Mouse (Mus musculus): ENCODE data around the gene Pusl1. TPM values are rescaled to one million over a fixed set of nuclear protein-coding genes. Genes with fewer than 3 reads are reported as not detected.

The Pusl1 gene
- polyA plus RNA-seq, 1 experiment from 2014 or later = 45.7 TPM

DNA sequence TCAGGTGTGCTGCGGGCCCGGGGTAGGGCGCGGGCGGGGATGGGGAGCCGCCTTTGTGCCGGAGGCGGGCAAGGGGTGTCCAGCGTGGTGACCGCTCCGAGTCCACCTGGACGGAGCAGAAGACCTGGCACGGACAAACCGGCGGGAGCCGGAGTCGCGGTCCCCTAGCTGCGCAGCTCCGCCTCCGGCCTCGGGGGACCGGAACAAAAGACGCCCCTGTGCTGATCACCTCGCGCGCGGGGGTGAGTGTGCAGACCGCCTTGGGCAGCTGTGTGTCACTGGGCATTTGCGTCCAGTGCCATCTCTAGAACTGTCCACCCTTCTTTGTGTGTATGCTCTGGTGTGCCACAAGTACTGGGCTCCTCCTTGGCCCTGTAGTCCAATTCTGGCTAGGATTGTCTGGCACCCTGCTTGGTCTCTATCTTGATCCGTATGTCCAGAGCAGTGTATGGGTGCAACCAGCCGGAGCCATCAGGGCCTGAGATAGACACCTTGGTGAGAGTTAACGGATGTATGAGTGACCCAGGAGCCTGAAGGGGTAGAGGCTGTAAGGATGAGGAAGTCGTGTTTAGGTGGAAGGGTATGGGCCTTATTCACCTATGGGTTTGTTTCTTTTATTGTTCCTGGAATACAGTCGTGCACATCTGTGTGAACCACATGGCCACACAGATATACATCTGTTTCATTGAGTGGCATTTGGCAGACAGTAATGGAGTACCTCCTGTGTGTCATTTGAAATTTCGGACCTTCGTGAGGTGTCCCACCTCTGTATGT is 1.0 kb upstream of the Pusl1 start:
- H3K9ac ChIP-seq (replicated peaks; ENCODE audit: low read depth, low read length) = peak overlapping the region; percentile 71
- peak overlapping the region; percentile 96 for H3K27ac ChIP-seq (ENCODE audit: low read length)
- H3K27me3 ChIP-seq (ENCODE audit: control insufficient read depth, insufficient read depth, low read length) = no peaks in the 10 kb centered on the region
- H3K4me1 ChIP-seq (ENCODE audit: control insufficient read depth, insufficient read depth, low read length) = peaks cover 31% of the 10 kb centered on the region
- H3K4me2 ChIP-seq (replicated peaks; ENCODE audit: low read depth, low read length) = peak overlapping the region; percentile 91
- H3K4me3 ChIP-seq (ENCODE audit: low read depth, low read length) = peak overlapping the region; percentile 88
- peaks cover 27% of the 10 kb centered on the region for H3K36me3 ChIP-seq (ENCODE audit: control insufficient read depth, insufficient read depth, low read length)
- peak; percentile 12 for ATAC-seq (ENCODE audit: insufficient number of reproducible peaks, insufficient read depth, low FRiP score, low read depth)
- 4% methylated on average over 37 of the region's 37 CpGs for WGBS
- H3K9me3 ChIP-seq (ENCODE audit: control insufficient read depth, low read depth, low read length) = no peaks in the 10 kb centered on the region

DNA sequence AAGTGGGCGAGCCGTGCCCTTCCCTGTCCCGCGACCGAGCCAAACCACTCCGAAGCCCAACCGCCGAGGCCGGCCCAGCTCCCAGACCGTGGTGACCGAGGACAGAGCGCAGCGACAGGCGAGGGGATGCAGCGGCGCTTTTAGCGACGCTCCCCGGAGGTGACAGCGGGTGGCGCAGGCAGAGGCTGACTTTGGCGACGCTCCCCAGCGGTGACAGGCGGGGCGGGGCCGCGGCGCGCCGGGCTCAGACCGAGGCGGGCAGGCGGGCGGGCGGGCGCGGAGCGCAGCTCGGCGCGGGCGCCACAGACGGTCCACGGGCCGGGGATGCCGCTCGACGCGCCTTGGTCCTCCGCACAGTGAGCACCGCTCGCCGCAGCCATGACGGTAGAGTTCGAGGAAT is 436 bp upstream of the Pusl1 start:
- H3K27ac ChIP-seq (ENCODE audit: low read length) = peak overlapping the region; percentile 96
- H3K36me3 ChIP-seq (ENCODE audit: control insufficient read depth, insufficient read depth, low read length) = peaks cover 32% of the 10 kb centered on the region
- peak overlapping the region; percentile 71 for H3K9ac ChIP-seq (replicated peaks; ENCODE audit: low read depth, low read length)
- H3K4me2 ChIP-seq (replicated peaks; ENCODE audit: low read depth, low read length) = peak overlapping the region; percentile 91
- no peaks in the 10 kb centered on the region for H3K9me3 ChIP-seq (ENCODE audit: control insufficient read depth, low read depth, low read length)
- H3K4me3 ChIP-seq (ENCODE audit: low read depth, low read length) = peak overlapping the region; percentile 88
- H3K27me3 ChIP-seq (ENCODE audit: control insufficient read depth, insufficient read depth, low read length) = no peaks in the 10 kb centered on the region
- ATAC-seq (ENCODE audit: insufficient number of reproducible peaks, insufficient read depth, low FRiP score, low read depth) = peak; percentile 89
- peaks cover 31% of the 10 kb centered on the region for H3K4me1 ChIP-seq (ENCODE audit: control insufficient read depth, insufficient read depth, low read length)
- under 1% methylated on average over 27 of the region's 56 CpGs for WGBS

DNA sequence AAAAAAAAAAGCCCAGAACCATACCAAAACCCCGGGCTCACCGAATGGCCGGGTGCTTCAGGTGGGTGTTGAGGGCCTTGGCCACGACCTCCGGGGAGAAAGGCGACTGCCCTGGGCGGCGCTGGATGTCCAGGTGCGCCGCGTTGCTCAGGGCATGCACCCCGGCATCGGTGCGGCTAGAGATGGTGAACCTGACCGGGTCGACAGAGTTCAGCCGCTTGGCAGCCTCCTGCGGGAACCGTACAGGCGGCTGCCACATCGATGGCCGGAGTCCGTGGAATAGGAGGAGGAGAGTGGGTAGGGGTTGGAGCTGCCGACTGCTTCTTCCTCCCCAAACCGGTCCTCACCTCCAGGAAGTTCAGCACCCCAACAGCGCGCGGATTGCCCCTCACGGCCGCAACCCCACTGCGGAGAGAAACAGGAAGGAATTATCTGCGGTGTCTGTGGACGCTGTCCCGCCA is 540 bp downstream of the Pusl1 start:
- WGBS = under 1% methylated on average over 34 of the region's 34 CpGs
- Histone ChIP-seq H3K4me2 (replicated peaks; ENCODE audit: low read depth, low read length) (peak overlapping the region; percentile 91), H3K27ac (ENCODE audit: low read length) (peak overlapping the region; percentile 27; the same call in 1 of the 2 replicates), H3K4me1 (ENCODE audit: control insufficient read depth, insufficient read depth, low read length) (peaks cover 31% of the 10 kb centered on the region), H3K9me3 (ENCODE audit: control insufficient read depth, low read depth, low read length) (no peaks in the 10 kb centered on the region), H3K27me3 (ENCODE audit: control insufficient read depth, insufficient read depth, low read length) (no peaks in the 10 kb centered on the region), H3K9ac (replicated peaks; ENCODE audit: low read depth, low read length) (peak overlapping the region; percentile 71), H3K4me3 (ENCODE audit: low read depth, low read length) (peak overlapping the region; percentile 88), H3K36me3 (ENCODE audit: control insufficient read depth, insufficient read depth, low read length) (peaks cover 38% of the 10 kb centered on the region)
- ATAC-seq (ENCODE audit: insufficient number of reproducible peaks, insufficient read depth, low FRiP score, low read depth) = no peak

GRCm38 (mm10) chr4:155889316-155889715 is 2.3 kb downstream of the Pusl1 start:
- no peak overlapping the region for H3K4me3 ChIP-seq (ENCODE audit: low read depth, low read length)
- 84% methylated on average over 5 of the region's 5 CpGs for WGBS
- H3K27ac ChIP-seq (ENCODE audit: low read length) = no peak overlapping the region
- no peak for ATAC-seq (ENCODE audit: insufficient number of reproducible peaks, insufficient read depth, low FRiP score, low read depth)
- H3K4me2 ChIP-seq (replicated peaks; ENCODE audit: low read depth, low read length) = no peak overlapping the region
- H3K4me1 ChIP-seq (ENCODE audit: control insufficient read depth, insufficient read depth, low read length) = peaks cover 21% of the 10 kb centered on the region
- H3K36me3 ChIP-seq (ENCODE audit: control insufficient read depth, insufficient read depth, low read length) = peaks cover 50% of the 10 kb centered on the region
- no peak overlapping the region for H3K9ac ChIP-seq (replicated peaks; ENCODE audit: low read depth, low read length)
- H3K27me3 ChIP-seq (ENCODE audit: control insufficient read depth, insufficient read depth, low read length) = no peaks in the 10 kb centered on the region
- H3K9me3 ChIP-seq (ENCODE audit: control insufficient read depth, low read depth, low read length) = no peaks in the 10 kb centered on the region

GRCm38 (mm10) chr4:155888181-155888580 is 3.4 kb downstream of the Pusl1 start:
- Histone ChIP-seq H3K27me3 (ENCODE audit: control insufficient read depth, insufficient read depth, low read length) (no peaks in the 10 kb centered on the region), H3K9me3 (ENCODE audit: control insufficient read depth, low read depth, low read length) (no peaks in the 10 kb centered on the region), H3K36me3 (ENCODE audit: control insufficient read depth, insufficient read depth, low read length) (peaks cover 50% of the 10 kb centered on the region), H3K4me1 (ENCODE audit: control insufficient read depth, insufficient read depth, low read length) (peaks cover 11% of the 10 kb centered on the region; the same call in 1 of the 2 replicates), H3K4me3 (ENCODE audit: low read depth, low read length) (no peak overlapping the region), H3K27ac (ENCODE audit: low read length) (no peak overlapping the region), H3K4me2 (replicated peaks; ENCODE audit: low read depth, low read length) (no peak overlapping the region), H3K9ac (replicated peaks; ENCODE audit: low read depth, low read length) (no peak overlapping the region)
- no peak for ATAC-seq (ENCODE audit: insufficient number of reproducible peaks, insufficient read depth, low FRiP score, low read depth)
- WGBS = 95% methylated on average over 9 of the region's 9 CpGs

GRCm38 (mm10) chr4:155887674-155888073 is 3.9 kb downstream of the Pusl1 start:
- Histone ChIP-seq H3K4me2 (replicated peaks; ENCODE audit: low read depth, low read length) (no peak overlapping the region), H3K4me3 (ENCODE audit: low read depth, low read length) (no peak overlapping the region), H3K9ac (replicated peaks; ENCODE audit: low read depth, low read length) (no peak overlapping the region), H3K4me1 (ENCODE audit: control insufficient read depth, insufficient read depth, low read length) (peaks cover 7% of the 10 kb centered on the region; the same call in 1 of the 2 replicates), H3K27ac (ENCODE audit: low read length) (no peak overlapping the region), H3K27me3 (ENCODE audit: control insufficient read depth, insufficient read depth, low read length) (no peaks in the 10 kb centered on the region), H3K36me3 (ENCODE audit: control insufficient read depth, insufficient read depth, low read length) (peaks cover 50% of the 10 kb centered on the region), H3K9me3 (ENCODE audit: control insufficient read depth, low read depth, low read length) (no peaks in the 10 kb centered on the region)
- WGBS = 81% methylated on average over 10 of the region's 10 CpGs
- ATAC-seq (ENCODE audit: insufficient number of reproducible peaks, insufficient read depth, low FRiP score, low read depth) = no peak

DNA sequence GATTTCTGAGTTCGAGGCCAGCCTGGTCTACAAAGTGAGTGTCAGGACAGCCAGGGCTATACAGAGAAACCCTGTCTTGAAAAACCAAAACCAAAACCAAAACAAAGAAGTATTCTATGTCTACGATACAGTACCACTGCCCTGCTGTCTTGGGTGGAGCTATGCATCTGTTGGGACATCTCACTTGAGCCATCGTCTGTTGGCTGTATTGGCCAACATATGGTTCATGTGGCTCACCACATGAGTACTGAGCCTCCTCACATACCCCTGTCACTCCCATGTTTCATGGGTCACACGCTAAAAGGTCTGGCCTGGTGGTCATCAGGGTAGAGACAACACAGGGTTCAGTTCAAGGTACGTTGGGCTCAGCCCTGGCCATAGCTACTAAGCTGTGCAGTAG is 5.3 kb downstream of the Pusl1 start:
- no peak overlapping the region for H3K4me2 ChIP-seq (replicated peaks; ENCODE audit: low read depth, low read length)
- H3K36me3 ChIP-seq (ENCODE audit: control insufficient read depth, insufficient read depth, low read length) = peaks cover 50% of the 10 kb centered on the region
- no peak overlapping the region for H3K4me3 ChIP-seq (ENCODE audit: low read depth, low read length)
- no peaks in the 10 kb centered on the region for H3K9me3 ChIP-seq (ENCODE audit: control insufficient read depth, low read depth, low read length)
- H3K9ac ChIP-seq (replicated peaks; ENCODE audit: low read depth, low read length) = no peak overlapping the region
- no peaks in the 10 kb centered on the region for H3K27me3 ChIP-seq (ENCODE audit: control insufficient read depth, insufficient read depth, low read length)
- H3K4me1 ChIP-seq (ENCODE audit: control insufficient read depth, insufficient read depth, low read length) = peaks cover 7% of the 10 kb centered on the region; the same call in 1 of the 2 replicates
- 90% methylated on average over 5 of the region's 5 CpGs for WGBS
- no peak for ATAC-seq (ENCODE audit: insufficient number of reproducible peaks, insufficient read depth, low FRiP score, low read depth)
- no peak overlapping the region for H3K27ac ChIP-seq (ENCODE audit: low read length)

DNA sequence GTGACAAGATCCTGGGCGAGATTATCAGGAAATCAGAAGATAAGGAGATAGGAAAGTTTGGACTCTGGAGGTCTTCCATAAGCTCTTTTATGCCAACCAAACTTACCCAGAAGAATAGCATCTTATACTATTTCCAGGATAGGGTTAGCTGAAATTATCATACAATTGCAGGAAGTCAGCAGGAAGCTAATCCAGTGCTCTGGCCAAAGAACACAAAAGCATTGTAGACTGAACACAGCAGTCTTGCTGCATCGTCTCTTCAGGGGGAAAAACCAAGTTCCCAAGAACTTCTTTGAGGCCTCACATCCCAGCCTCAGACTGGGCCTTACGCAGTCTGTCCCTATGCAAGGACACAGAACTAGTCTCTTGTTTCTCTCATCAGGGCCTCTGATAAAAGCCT is 8.0 kb downstream of the Pusl1 start:
- peaks cover 37% of the 10 kb centered on the region for H3K36me3 ChIP-seq (ENCODE audit: control insufficient read depth, insufficient read depth, low read length)
- no peaks in the 10 kb centered on the region for H3K9me3 ChIP-seq (ENCODE audit: control insufficient read depth, low read depth, low read length)
- no peaks in the 10 kb centered on the region for H3K27me3 ChIP-seq (ENCODE audit: control insufficient read depth, insufficient read depth, low read length)
- peak overlapping the region; percentile 39; the same call in 1 of the 2 replicates for H3K27ac ChIP-seq (ENCODE audit: low read length)
- no peak overlapping the region for H3K4me3 ChIP-seq (ENCODE audit: low read depth, low read length)
- no peak overlapping the region for H3K9ac ChIP-seq (replicated peaks; ENCODE audit: low read depth, low read length)
- WGBS = 90% methylated on average over 3 of the region's 3 CpGs
- no peak for ATAC-seq (ENCODE audit: insufficient number of reproducible peaks, insufficient read depth, low FRiP score, low read depth)
- H3K4me1 ChIP-seq (ENCODE audit: control insufficient read depth, insufficient read depth, low read length) = no peaks in the 10 kb centered on the region
- no peak overlapping the region for H3K4me2 ChIP-seq (replicated peaks; ENCODE audit: low read depth, low read length)
